Mouse (Mus musculus) frontal cortex, postnatal 10 days (tissue): ENCODE measurements at regions not wholly inside any gene's neighbourhood (a gene's known extent, or its start where the extent isn't known, plus 50 kb on each side); places are given as distances from the start of the nearest gene placed in this dataset.

Experiments
- DNase-seq, 2 experiments: peaks; one replicate each; pipeline ENCODE4 v3.0.0; 2022; ENCODE audit warnings: low spot score in 2 of 2, mixed read lengths in 1 of 2

- no peak for DNase-seq
Observed at GRCm38 (mm10) chr17:68057264-68057663, 53.3 kb upstream of the Arhgap28 start.

GRCm38 (mm10) chr17:68060455-68060854 lies 56.5 kb upstream of the Arhgap28 start:
- no peak for DNase-seq

- DNase-seq = no peak
Observed at GRCm38 (mm10) chr17:68065751-68066150, 61.8 kb upstream of the Arhgap28 start.

- DNase-seq = no peak
Observed at GRCm38 (mm10) chr17:68066204-68066603, 62.3 kb upstream of the Arhgap28 start.

- no peak for DNase-seq
Observed at GRCm38 (mm10) chr17:68069008-68069407, 65.1 kb upstream of the Arhgap28 start.

GRCm38 (mm10) chr17:68069484-68069883 lies 65.6 kb upstream of the Arhgap28 start:
- no peak for DNase-seq

GRCm38 (mm10) chr17:68071472-68071871 lies 67.6 kb upstream of the Arhgap28 start:
- no peak for DNase-seq

GRCm38 (mm10) chr17:68075712-68076111 lies 71.8 kb upstream of the Arhgap28 start:
- no peak for DNase-seq

GRCm38 (mm10) chr17:68078709-68079108 lies 74.8 kb upstream of the Arhgap28 start:
- DNase-seq = no peak

GRCm38 (mm10) chr17:68084446-68084845 lies 80.5 kb upstream of the Arhgap28 start:
- no peak for DNase-seq

- no peak for DNase-seq
Observed at GRCm38 (mm10) chr17:68087149-68087548, 83.2 kb upstream of the Arhgap28 start.

- DNase-seq = no peak
Observed at GRCm38 (mm10) chr17:68089179-68089578, 85.3 kb upstream of the Arhgap28 start.

- no peak for DNase-seq
Observed at GRCm38 (mm10) chr17:68089830-68090229, 85.9 kb upstream of the Arhgap28 start.

GRCm38 (mm10) chr17:68096982-68097381 lies 93.1 kb upstream of the Arhgap28 start:
- DNase-seq = no peak

GRCm38 (mm10) chr17:68097436-68097835 lies 93.5 kb upstream of the Arhgap28 start:
- no peak for DNase-seq

- DNase-seq = no peak
Observed at GRCm38 (mm10) chr17:68100093-68100492, 96.2 kb upstream of the Arhgap28 start.

- no peak for DNase-seq
Observed at GRCm38 (mm10) chr17:68103346-68103745, 99.4 kb upstream of the Arhgap28 start.

- no peak for DNase-seq
Observed at GRCm38 (mm10) chr17:68106366-68106765, 102.4 kb upstream of the Arhgap28 start.

GRCm38 (mm10) chr17:68107875-68108274 lies 104.0 kb upstream of the Arhgap28 start:
- DNase-seq = no peak

- no peak for DNase-seq
Observed at GRCm38 (mm10) chr17:68111834-68112473, 108.0 kb upstream of the Arhgap28 start.

GRCm38 (mm10) chr17:68112763-68113330 lies 108.9 kb upstream of the Arhgap28 start:
- DNase-seq = no peak

- DNase-seq = no peak
Observed at GRCm38 (mm10) chr17:68115599-68115998, 111.7 kb upstream of the Arhgap28 start.

GRCm38 (mm10) chr17:68119055-68119698 lies 115.3 kb upstream of the Arhgap28 start:
- DNase-seq = no peak
